Mouse (Mus musculus): Measurements from ENCODE around the gene Nit1.

DNA sequence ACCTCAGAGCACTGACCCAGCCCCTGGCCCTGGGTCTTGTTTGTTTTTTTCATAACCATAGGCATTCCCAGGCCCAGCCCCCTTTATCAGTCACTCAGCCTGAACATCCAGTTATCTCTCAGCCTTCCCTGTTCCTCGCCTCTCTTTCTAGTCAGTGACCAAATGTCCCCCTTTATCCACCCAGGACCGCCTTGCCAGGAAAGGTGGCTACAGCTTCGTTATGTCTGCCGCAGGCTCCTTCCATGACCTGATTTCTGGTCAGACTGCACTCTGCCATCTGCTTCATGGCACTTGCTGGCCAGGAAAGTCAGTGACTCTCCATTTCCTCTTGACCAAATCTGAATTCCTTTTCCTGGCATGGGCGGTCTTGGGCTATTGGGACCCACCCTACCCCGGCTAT lies 32.9 kb upstream of the Nit1 start:
- TF ChIP-seq POLR2A (IDR thresholded peaks at IDR 0.05; ENCODE audit: control insufficient read depth, extremely low read depth, insufficient read depth, low read length, poor library complexity) (no peak), CTCF (IDR thresholded peaks at IDR 0.05; ENCODE audit: borderline replicate concordance, control insufficient read depth, extremely low read depth, insufficient read depth, low read length, poor library complexity) (no peak)
